Mouse (Mus musculus): ENCODE measurements around the gene Mapre1. TPM values are rescaled to one million over a fixed set of nuclear protein-coding genes. Genes with fewer than 3 reads are reported as not detected.

The Mapre1 gene
- polyA plus RNA-seq, 1 experiment: 5.1 TPM

DNA sequence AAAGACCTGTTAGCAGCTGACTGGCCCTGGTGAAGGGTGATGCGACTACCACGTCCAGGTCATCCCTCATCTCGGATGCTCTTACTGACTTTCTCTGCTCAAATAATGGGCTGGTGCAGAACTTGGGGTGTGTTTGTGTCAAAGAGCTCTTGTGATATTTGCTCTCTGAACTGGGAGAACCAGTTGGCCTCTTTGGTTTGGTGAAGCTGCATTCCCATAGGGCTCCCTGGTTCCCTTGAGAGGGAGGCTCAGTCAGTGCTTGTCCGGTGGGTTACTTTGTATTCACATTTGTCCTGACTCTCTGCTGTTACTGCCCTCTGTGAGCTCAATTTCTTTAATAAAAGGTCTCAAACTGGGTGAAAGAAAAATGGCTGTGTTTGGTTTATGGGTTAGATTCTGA, 31.9 kb downstream of the Mapre1 start:
- TF ChIP-seq POLR2A (IDR thresholded peaks at IDR 0.05; ENCODE audit: low read depth, low read length) (no peak), CTCF (IDR thresholded peaks at IDR 0.05; ENCODE audit: extremely low read depth, insufficient read depth, insufficient read length, insufficient replicate concordance) (no peak)
- Histone ChIP-seq H3K4me3 (ENCODE audit: extremely low read depth, insufficient read depth, insufficient read length) (no peak overlapping the region), H3K4me1 (ENCODE audit: control insufficient read depth, insufficient read depth, insufficient read length) (no peaks in the 10 kb centered on the region), H3K36me3 (ENCODE audit: control insufficient read depth, insufficient read depth, low read length) (peaks cover 8% of the 10 kb centered on the region), H3K27me3 (ENCODE audit: control insufficient read depth, insufficient read depth, low read length) (no peaks in the 10 kb centered on the region), H3K27ac (ENCODE audit: insufficient read depth, low read length) (no peak overlapping the region)
- WGBS: 98% methylated on average over 4 of the region's 4 CpGs
- no peak for DNase-seq (ENCODE audit: low read depth in 1 of 2, low spot score in 2 of 2)

DNA sequence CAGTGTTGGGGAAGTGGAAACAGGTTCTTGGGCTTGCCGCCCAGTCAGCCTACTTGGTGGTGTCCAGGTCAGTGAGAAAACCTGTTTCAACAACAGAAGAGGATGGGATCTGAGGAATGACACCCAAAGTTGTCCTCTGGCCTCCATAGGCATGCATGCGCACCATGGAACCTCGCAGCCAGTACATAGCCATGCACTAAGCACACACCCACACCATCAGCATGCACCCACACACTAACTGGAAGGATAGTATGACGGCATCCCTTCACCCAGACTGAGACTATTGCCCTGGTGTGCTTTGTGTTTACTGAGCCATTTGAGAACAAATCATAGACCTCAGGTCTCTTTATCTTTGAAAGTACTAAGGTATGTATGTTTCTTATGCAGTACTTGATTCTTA, 34.4 kb downstream of the Mapre1 start:
- H3K27me3 ChIP-seq (ENCODE audit: control insufficient read depth, insufficient read depth, low read length): no peaks in the 10 kb centered on the region
- no peak overlapping the region for H3K4me3 ChIP-seq (ENCODE audit: extremely low read depth, insufficient read depth, insufficient read length)
- no peak for TF ChIP-seq POLR2A (IDR thresholded peaks at IDR 0.05; ENCODE audit: low read depth, low read length)
- no peak for TF ChIP-seq CTCF (IDR thresholded peaks at IDR 0.05; ENCODE audit: extremely low read depth, insufficient read depth, insufficient read length, insufficient replicate concordance)

DNA sequence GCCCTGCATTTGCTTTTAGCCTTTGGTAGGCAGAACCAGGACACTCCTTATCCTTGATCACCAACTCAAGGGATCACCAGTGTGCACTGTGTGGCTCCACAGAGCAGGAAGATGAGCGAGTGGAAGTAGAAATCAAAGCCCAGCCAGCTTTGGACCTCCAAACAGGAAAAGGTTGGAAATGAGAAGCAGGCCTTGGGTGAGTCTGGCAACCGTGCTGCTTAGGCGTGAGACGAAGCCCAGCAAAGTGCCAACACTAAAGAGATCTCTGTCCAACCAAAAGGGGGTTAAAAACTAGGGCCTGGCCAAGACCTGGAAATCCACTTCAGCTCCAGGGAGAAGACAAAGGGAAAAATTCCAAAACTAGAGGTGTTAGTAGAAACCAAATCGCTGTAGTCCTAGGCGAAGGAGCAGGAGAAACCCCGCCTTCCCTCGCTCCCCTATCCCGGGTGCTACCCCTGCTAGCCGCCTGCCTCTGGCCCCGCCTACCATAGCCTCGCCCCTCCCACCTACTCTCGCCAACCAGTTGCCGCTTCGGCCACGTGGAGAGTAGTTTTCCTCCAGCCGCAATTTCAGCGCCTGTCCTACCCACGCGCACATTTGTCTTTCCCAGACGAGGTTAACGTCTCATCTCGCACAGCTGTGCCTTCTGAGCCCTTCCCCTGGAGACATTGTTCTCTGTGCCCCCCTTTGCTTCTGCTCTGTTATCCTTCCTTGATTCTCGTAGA, 37.7 kb downstream of the Mapre1 start:
- Histone ChIP-seq H3K27ac (ENCODE audit: insufficient read depth, low read length) (peak overlapping the region; percentile 57), H3K27me3 (ENCODE audit: control insufficient read depth, insufficient read depth, low read length) (no peaks in the 10 kb centered on the region), H3K36me3 (ENCODE audit: control insufficient read depth, insufficient read depth, low read length) (no peaks in the 10 kb centered on the region), H3K4me1 (ENCODE audit: control insufficient read depth, insufficient read depth, insufficient read length) (no peaks in the 10 kb centered on the region; the same call in 1 of the 2 replicates), H3K4me3 (ENCODE audit: extremely low read depth, insufficient read depth, insufficient read length) (peak overlapping the region; percentile 61)
- DNase-seq (ENCODE audit: low read depth in 1 of 2, low spot score in 2 of 2): peak; percentile 27 to 80
- 8% methylated on average over 23 of the region's 24 CpGs for WGBS
- no peak for TF ChIP-seq CTCF (IDR thresholded peaks at IDR 0.05; ENCODE audit: extremely low read depth, insufficient read depth, insufficient read length, insufficient replicate concordance)
- no peak for TF ChIP-seq POLR2A (IDR thresholded peaks at IDR 0.05; ENCODE audit: low read depth, low read length)

More for the DNA sequence above, 34.4 kb downstream of the Mapre1 start:
- H3K36me3 ChIP-seq (ENCODE audit: control insufficient read depth, insufficient read depth, low read length): peaks cover 5% of the 10 kb centered on the region
- 96% methylated on average over 4 of the region's 4 CpGs for WGBS
- DNase-seq (ENCODE audit: low read depth in 1 of 2, low spot score in 2 of 2): no peak
- no peaks in the 10 kb centered on the region; the same call in 1 of the 2 replicates for H3K4me1 ChIP-seq (ENCODE audit: control insufficient read depth, insufficient read depth, insufficient read length)
- H3K27ac ChIP-seq (ENCODE audit: insufficient read depth, low read length): no peak overlapping the region

DNA sequence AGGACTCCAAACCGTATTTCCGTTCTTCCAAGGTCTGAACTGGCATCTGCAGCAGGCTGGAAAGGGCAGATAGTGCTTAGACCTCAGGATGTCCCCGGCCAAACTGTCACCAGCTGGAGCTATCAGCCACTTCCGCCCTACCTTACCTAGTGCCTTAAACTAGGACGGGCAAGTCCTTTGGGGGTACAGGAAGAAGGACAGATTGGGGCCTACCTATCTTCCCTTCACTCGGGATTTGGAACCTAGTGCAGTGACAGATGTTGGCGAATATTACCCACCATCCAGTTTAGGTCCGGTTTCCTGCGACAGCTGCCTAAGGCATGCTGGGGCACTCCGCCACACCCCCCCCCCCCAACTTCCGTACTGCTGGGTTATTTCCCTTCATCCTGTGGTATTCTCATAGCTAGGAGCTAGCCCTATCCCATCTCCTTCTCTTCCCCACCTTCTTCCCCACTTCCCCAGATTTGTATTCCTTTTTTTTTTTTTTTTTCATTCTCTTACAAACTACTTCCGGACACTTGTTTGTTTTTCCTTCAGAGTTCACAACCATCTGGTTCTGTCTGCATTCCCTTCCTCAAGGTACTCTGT, 38.4 kb downstream of the Mapre1 start, which contains the start of gene Efcab8:
Gene Efcab8 (plus strand): TSS at position 538 of the 588 bp plus-strand sequence.
- no peaks in the 10 kb centered on the region for H3K36me3 ChIP-seq (ENCODE audit: control insufficient read depth, insufficient read depth, low read length)
- DNase-seq (ENCODE audit: low read depth in 1 of 2, low spot score in 2 of 2): peak; percentile 15 to 18
- peaks cover 6% of the 10 kb centered on the region; the same call in 1 of the 2 replicates for H3K4me1 ChIP-seq (ENCODE audit: control insufficient read depth, insufficient read depth, insufficient read length)
- peak within 1 kb of the TSS; percentile 57 for H3K27ac ChIP-seq (ENCODE audit: insufficient read depth, low read length)
- H3K27me3 ChIP-seq (ENCODE audit: control insufficient read depth, insufficient read depth, low read length): no peaks in the 10 kb centered on the region
- H3K4me3 ChIP-seq (ENCODE audit: extremely low read depth, insufficient read depth, insufficient read length): peak within 1 kb of the TSS; percentile 61
- 13% methylated on average over 12 of the region's 12 CpGs for WGBS
- TF ChIP-seq POLR2A (IDR thresholded peaks at IDR 0.05; ENCODE audit: low read depth, low read length) (no peak), CTCF (IDR thresholded peaks at IDR 0.05; ENCODE audit: extremely low read depth, insufficient read depth, insufficient read length, insufficient replicate concordance) (no peak)

DNA sequence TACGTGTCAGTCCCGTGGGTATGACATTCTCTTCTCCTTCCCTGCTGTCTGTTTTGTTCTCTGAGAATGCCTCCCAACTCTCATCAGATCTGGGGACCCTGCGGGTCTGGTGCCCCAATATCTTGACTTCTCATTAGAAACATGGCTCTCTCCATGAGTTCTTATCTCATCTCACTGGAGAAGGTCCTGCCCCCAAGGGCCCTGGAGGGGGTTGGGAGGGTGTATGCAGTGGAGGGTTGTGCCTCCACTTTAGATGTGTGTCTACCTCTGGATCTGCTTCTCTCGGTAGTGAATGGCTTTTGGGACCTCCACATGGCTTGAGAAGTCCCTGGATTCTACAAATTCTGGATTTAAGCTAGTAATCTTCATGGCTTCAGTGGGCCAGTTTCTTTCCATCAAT, 40.1 kb downstream of the Mapre1 start:
- no peak for DNase-seq (ENCODE audit: low read depth in 1 of 2, low spot score in 2 of 2)
- H3K36me3 ChIP-seq (ENCODE audit: control insufficient read depth, insufficient read depth, low read length): no peaks in the 10 kb centered on the region
- no peaks in the 10 kb centered on the region for H3K27me3 ChIP-seq (ENCODE audit: control insufficient read depth, insufficient read depth, low read length)
- 94% methylated on average over 4 of the region's 4 CpGs for WGBS
- H3K4me3 ChIP-seq (ENCODE audit: extremely low read depth, insufficient read depth, insufficient read length): no peak overlapping the region
- no peak for TF ChIP-seq POLR2A (IDR thresholded peaks at IDR 0.05; ENCODE audit: low read depth, low read length)
- TF ChIP-seq CTCF (IDR thresholded peaks at IDR 0.05; ENCODE audit: extremely low read depth, insufficient read depth, insufficient read length, insufficient replicate concordance): no peak
- H3K27ac ChIP-seq (ENCODE audit: insufficient read depth, low read length): no peak overlapping the region
- peaks cover 7% of the 10 kb centered on the region; the same call in 1 of the 2 replicates for H3K4me1 ChIP-seq (ENCODE audit: control insufficient read depth, insufficient read depth, insufficient read length)

DNA sequence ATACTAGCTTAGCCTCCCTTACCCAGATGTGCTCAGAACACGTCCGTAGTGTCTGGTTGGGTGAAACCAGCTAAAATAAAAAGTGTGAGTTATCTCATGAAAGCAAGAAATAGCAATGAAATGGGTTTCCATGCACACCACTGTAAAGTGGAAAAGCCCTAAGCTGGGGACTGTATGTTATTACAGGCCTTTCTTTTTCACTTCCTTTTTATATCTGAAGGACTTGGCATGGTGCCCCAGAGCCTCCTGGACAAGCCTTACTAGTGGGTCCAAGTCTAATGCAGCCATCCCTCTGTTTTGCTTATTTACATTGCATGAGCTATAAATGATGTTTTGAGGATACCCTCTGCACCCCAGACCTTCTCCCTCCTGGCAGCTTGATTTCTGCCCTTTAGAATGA, 43.6 kb downstream of the Mapre1 start:
- WGBS: 52% methylated on average over 2 of the region's 2 CpGs
- Histone ChIP-seq H3K4me3 (ENCODE audit: extremely low read depth, insufficient read depth, insufficient read length) (no peak overlapping the region), H3K36me3 (ENCODE audit: control insufficient read depth, insufficient read depth, low read length) (no peaks in the 10 kb centered on the region), H3K27ac (ENCODE audit: insufficient read depth, low read length) (peak overlapping the region; percentile 40; the same call in 1 of the 2 replicates), H3K4me1 (ENCODE audit: control insufficient read depth, insufficient read depth, insufficient read length) (peaks cover 7% of the 10 kb centered on the region; the same call in 1 of the 2 replicates), H3K27me3 (ENCODE audit: control insufficient read depth, insufficient read depth, low read length) (no peaks in the 10 kb centered on the region)
- TF ChIP-seq POLR2A (IDR thresholded peaks at IDR 0.05; ENCODE audit: low read depth, low read length) (no peak), CTCF (IDR thresholded peaks at IDR 0.05; ENCODE audit: extremely low read depth, insufficient read depth, insufficient read length, insufficient replicate concordance) (no peak)
- peak in 1 of 2 experiments; percentile 22 for DNase-seq (ENCODE audit: low read depth in 1 of 2, low spot score in 2 of 2)

DNA sequence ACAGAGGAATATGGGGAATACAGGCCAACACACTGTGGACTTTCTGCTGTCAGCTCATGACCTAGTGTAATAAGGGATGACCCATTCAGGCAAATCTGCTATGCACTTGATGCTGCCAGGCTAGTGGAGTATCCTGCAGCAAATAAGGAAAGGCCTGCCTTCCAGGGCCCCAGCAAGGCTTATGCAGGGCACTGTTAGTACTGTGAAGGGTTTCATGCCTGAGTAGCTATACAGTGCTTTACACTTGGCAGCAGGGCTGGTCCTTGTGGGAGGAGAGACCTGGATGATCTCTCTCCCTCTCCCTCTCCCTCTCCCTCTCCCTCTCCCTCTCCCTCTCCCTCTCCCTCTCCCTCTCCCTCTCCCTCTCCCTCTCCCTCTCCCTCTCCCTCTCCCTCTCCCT, 52.3 kb downstream of the Mapre1 start:
- Histone ChIP-seq H3K4me1 (ENCODE audit: control insufficient read depth, insufficient read depth, insufficient read length) (no peaks in the 10 kb centered on the region), H3K36me3 (ENCODE audit: control insufficient read depth, insufficient read depth, low read length) (no peaks in the 10 kb centered on the region), H3K27me3 (ENCODE audit: control insufficient read depth, insufficient read depth, low read length) (no peaks in the 10 kb centered on the region), H3K27ac (ENCODE audit: insufficient read depth, low read length) (no peak overlapping the region), H3K4me3 (ENCODE audit: extremely low read depth, insufficient read depth, insufficient read length) (no peak overlapping the region)
- TF ChIP-seq CTCF (IDR thresholded peaks at IDR 0.05; ENCODE audit: extremely low read depth, insufficient read depth, insufficient read length, insufficient replicate concordance) (no peak), POLR2A (IDR thresholded peaks at IDR 0.05; ENCODE audit: low read depth, low read length) (no peak)
- DNase-seq (ENCODE audit: low read depth in 1 of 2, low spot score in 2 of 2): no peak

All from spleen, adult 2 months (tissue).